Mouse (Mus musculus): Measurements from ENCODE around the gene Clec12b.
"Not testable (repeated sequence)": the region's sequence is repeated elsewhere in the genome, so short reads cannot be mapped to it uniquely, and the experiment has no call there.

Gene Clec12b

GRCm38 (mm10) chr6:129365959-129366359 lies 19.7 kb downstream of the Clec12b start:
- DNase-seq, result peak; percentile 41

- DNase-seq, result no peak
Observed at GRCm38 (mm10) chr6:129363942-129364341, 21.7 kb downstream of the Clec12b start.

- no peak for DNase-seq
Observed at GRCm38 (mm10) chr6:129359515-129359914, 26.2 kb downstream of the Clec12b start.

GRCm38 (mm10) chr6:129356430-129356829 lies 29.2 kb downstream of the Clec12b start:
- DNase-seq, result no peak

- DNase-seq, result no peak
Observed at GRCm38 (mm10) chr6:129355774-129356173, 29.9 kb downstream of the Clec12b start.

GRCm38 (mm10) chr6:129351091-129351490 lies 34.6 kb downstream of the Clec12b start:
- no peak for DNase-seq

GRCm38 (mm10) chr6:129349524-129350352 lies 35.9 kb downstream of the Clec12b start:
- DNase-seq, result peak; percentile 27

- DNase-seq, result no peak
Observed at GRCm38 (mm10) chr6:129344408-129344807, 41.3 kb downstream of the Clec12b start.

- not testable (repeated sequence) for DNase-seq
Observed at GRCm38 (mm10) chr6:129342391-129342790, 43.3 kb downstream of the Clec12b start, which contains the start of gene Clec12a. Gene Clec12a (plus strand): TSS chr6:129342691.

- DNase-seq, result no peak
Observed at GRCm38 (mm10) chr6:129337751-129338150, 47.9 kb downstream of the Clec12b start.

- DNase-seq, result peak; percentile 57
Observed at GRCm38 (mm10) chr6:129333674-129334078, 52.0 kb downstream of the Clec12b start.

GRCm38 (mm10) chr6:129331610-129332009 lies 54.1 kb downstream of the Clec12b start, which contains the start of gene 4922502D21Rik:
Gene 4922502D21Rik (minus strand): TSS chr6:129331796.
- no peak for DNase-seq

- DNase-seq, result no peak
Observed at GRCm38 (mm10) chr6:129326568-129327150, 59.0 kb downstream of the Clec12b start.

- DNase-seq, result no peak
Observed at GRCm38 (mm10) chr6:129326016-129326415, 59.7 kb downstream of the Clec12b start.

Data from kidney, adult 9 months (tissue).